Mouse (Mus musculus) fibroblast of lung, adult 2 months (primary cell): Measurements from ENCODE around the gene Golga5.

Experiments
- DNase-seq: peaks from one replicate; pipeline ENCODE4 v3.0.0-alpha.2; 2011; ENCODE audit warnings: low read depth

Golga5 gene

GRCm38 (mm10) chr12:102514151-102514550 is 45.2 kb downstream of the Golga5 start:
- DNase-seq, result no peak

GRCm38 (mm10) chr12:102514751-102515150 is 45.8 kb downstream of the Golga5 start:
- no peak for DNase-seq

- no peak for DNase-seq
Measured at GRCm38 (mm10) chr12:102516151-102516550, 47.2 kb downstream of the Golga5 start.

GRCm38 (mm10) chr12:102517647-102518046 is 48.7 kb downstream of the Golga5 start:
- no peak for DNase-seq

- DNase-seq, result no peak
Measured at GRCm38 (mm10) chr12:102519929-102520720, 51.2 kb downstream of the Golga5 start.

- no peak for DNase-seq
Measured at GRCm38 (mm10) chr12:102521777-102522319, 52.9 kb downstream of the Golga5 start.

GRCm38 (mm10) chr12:102524216-102524615 is 55.3 kb downstream of the Golga5 start:
- no peak for DNase-seq

- DNase-seq, result no peak
Measured at GRCm38 (mm10) chr12:102524760-102525159, 55.8 kb downstream of the Golga5 start.

GRCm38 (mm10) chr12:102527989-102528388 is 59.1 kb downstream of the Golga5 start:
- DNase-seq, result no peak

GRCm38 (mm10) chr12:102535796-102536195 is 66.9 kb downstream of the Golga5 start:
- no peak for DNase-seq

- DNase-seq, result no peak
Measured at GRCm38 (mm10) chr12:102540278-102540677, 71.3 kb downstream of the Golga5 start.

- no peak for DNase-seq
Measured at GRCm38 (mm10) chr12:102541168-102541567, 72.2 kb downstream of the Golga5 start.

- DNase-seq, result no peak
Measured at GRCm38 (mm10) chr12:102545122-102545521, 76.2 kb downstream of the Golga5 start.
